Mouse (Mus musculus): ENCODE measurements around the gene Mogs. TPM values are rescaled to one million over a fixed set of nuclear protein-coding genes. Genes with fewer than 3 reads are reported as not detected.

The Mogs gene
- polyA plus RNA-seq, 1 experiment, result 33.2 TPM

DNA sequence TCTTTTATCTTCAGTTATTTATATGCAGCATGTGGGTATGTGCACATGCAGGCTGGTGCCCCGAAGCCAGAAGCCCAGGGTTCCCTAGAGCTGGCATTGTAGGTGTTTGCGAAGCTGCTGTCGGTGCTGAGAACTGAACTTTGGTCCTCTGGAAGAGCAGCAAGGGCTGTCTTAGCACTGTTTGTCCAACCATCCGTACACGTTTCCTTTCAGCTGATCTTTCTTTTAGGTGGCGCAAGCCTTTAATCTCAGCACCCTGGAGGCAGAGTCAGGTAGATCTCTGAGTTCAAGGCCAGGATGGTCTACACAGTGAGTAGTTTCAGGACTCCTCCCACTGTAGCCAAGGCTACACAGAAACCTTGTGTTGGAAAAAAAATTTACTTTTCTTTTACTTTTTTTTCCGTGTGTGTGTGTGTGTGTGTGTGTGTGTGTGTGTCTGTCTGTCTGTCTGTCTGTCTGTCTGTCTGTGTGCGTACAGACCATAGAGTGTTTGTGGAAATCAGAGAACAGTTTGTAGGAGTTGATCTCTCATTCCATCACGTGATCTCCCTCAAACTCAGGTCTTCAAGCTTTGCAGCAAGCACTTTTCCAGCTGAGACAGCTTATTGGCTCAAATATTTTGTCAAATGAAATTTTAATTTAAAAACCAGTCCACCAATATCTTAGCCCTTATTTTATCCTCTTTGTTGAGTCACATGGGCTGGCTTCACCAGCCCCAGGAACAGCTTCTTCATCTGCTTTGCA is 17.1 kb downstream of the Mogs start:
- H3K4me3 ChIP-seq, result no peak overlapping the region
- TF ChIP-seq TCF12 (IDR thresholded peaks at IDR 0.05; ENCODE audit: insufficient read depth, poor library complexity, severe bottlenecking) (no peak), POLR2AphosphoS2 (IDR thresholded peaks at IDR 0.05; ENCODE audit: insufficient read length, low read depth) (peak; percentile 42), MYOG (IDR thresholded peaks at IDR 0.05; ENCODE audit: control insufficient read depth in 1 of 3, insufficient read depth in 1 of 3, insufficient read length in 2 of 3, low read depth in 2 of 3) (no peak), USF1 (IDR thresholded peaks at IDR 0.05; ENCODE audit: low read depth) (peak; percentile 60), REST (IDR thresholded peaks at IDR 0.05; ENCODE audit: insufficient read depth, insufficient read length) (no peak), POLR2A (IDR thresholded peaks at IDR 0.05; ENCODE audit: insufficient read length, low read depth) (no peak), TCF3 (IDR thresholded peaks at IDR 0.05; ENCODE audit: insufficient read length, low read depth) (no peak)
- H3K27me3 ChIP-seq (ENCODE audit: control insufficient read depth, insufficient read depth, insufficient read length), result no peaks in the 10 kb centered on the region
- H3ac ChIP-seq (ENCODE audit: control insufficient read depth, insufficient read length), result no peak overlapping the region
- no peak overlapping the region for H3K4me2 ChIP-seq (ENCODE audit: low read depth)
- H3K36me3 ChIP-seq (ENCODE audit: control insufficient read depth, insufficient read depth), result no peaks in the 10 kb centered on the region
- peaks cover 8% of the 10 kb centered on the region for H3K79me2 ChIP-seq (ENCODE audit: control insufficient read depth, insufficient read depth)

DNA sequence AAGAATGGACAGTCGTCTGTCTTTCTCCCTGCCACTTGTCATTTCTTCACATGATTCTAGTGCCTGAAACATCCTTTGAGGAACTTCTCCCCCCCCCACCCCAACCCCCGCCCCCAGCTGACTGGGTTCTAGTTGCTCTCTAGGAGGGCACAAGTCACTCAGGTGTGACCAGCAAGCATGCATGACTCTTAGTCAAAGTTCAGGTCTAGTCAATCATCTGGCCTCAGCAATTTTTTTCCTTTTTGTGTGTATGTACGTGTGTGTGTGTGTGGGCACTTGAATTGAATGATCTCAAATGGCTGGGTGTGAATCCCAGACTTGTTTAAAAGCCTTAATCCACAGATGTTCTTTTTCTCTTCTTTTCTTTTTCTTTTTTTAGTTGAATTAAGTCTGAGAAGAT is 18.9 kb downstream of the Mogs start:
- no peak for TF ChIP-seq MYOD1 (IDR thresholded peaks at IDR 0.05; ENCODE audit: control insufficient read depth in 1 of 3, insufficient read length in 2 of 3, low read depth in 2 of 3)
- TF ChIP-seq USF1 (IDR thresholded peaks at IDR 0.05; ENCODE audit: low read depth), result no peak
- no peak for TF ChIP-seq CEBPB (IDR thresholded peaks at IDR 0.05; ENCODE audit: insufficient read depth, poor library complexity, severe bottlenecking)
- no peak for TF ChIP-seq SRF (IDR thresholded peaks at IDR 0.05; ENCODE audit: control insufficient read depth, insufficient read length, low read depth)
- TF ChIP-seq POLR2A (IDR thresholded peaks at IDR 0.05; ENCODE audit: insufficient read length, low read depth), result no peak
- no peak for TF ChIP-seq TCF3 (IDR thresholded peaks at IDR 0.05; ENCODE audit: insufficient read length, low read depth)
- no peak for TF ChIP-seq MYOG (IDR thresholded peaks at IDR 0.05; ENCODE audit: control insufficient read depth in 1 of 3, insufficient read depth in 1 of 3, insufficient read length in 2 of 3, low read depth in 2 of 3)
- no peak for TF ChIP-seq REST (IDR thresholded peaks at IDR 0.05; ENCODE audit: insufficient read depth, insufficient read length)
- no peak for TF ChIP-seq MAX (IDR thresholded peaks at IDR 0.05; ENCODE audit: low read depth)
- no peak for TF ChIP-seq E2F4 (IDR thresholded peaks at IDR 0.05; ENCODE audit: insufficient read depth)
- Histone ChIP-seq H3K36me3 (ENCODE audit: control insufficient read depth, insufficient read depth) (no peaks in the 10 kb centered on the region), H3K4me2 (ENCODE audit: low read depth) (no peak overlapping the region), H3K4me3 (no peak overlapping the region), H3ac (ENCODE audit: control insufficient read depth, insufficient read length) (no peak overlapping the region), H3K79me2 (ENCODE audit: control insufficient read depth, insufficient read depth) (peaks cover 19% of the 10 kb centered on the region), H3K27me3 (ENCODE audit: control insufficient read depth, insufficient read depth, insufficient read length) (no peaks in the 10 kb centered on the region)

DNA sequence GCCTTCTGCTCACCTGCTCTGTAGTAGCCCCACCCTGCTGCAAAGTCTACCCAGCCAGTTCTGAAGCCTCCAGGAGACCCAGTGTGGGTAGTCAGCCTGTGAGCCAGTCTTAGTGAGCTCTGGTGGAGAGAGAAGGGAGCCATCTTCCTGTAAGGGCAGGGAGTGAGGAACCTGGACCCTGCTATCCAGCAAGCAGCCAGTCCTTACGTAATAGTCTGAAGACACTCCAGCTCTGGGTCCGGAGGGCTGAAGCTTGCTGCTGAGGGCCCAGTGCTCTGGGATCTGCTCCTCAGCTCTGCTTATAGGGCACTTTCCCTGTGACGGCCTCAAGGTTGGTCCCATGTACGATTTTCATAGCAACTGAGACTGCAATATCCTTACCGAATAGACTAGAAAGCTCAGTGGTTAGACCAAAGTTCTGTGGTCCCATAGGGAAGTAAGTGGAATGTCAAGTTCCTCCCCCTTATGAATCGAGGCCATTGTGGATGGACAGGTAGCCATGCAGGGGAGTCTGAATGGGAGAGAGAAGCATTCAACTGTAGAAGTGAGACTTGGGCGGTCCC is 19.7 kb downstream of the Mogs start, which contains the start of gene Rtkn:
Rtkn (plus strand) TSS at position 513 of the 563 bp plus-strand sequence.
- Histone ChIP-seq H3K4me2 (ENCODE audit: low read depth) (peak within 1 kb of the TSS; percentile 84), H3K36me3 (ENCODE audit: control insufficient read depth, insufficient read depth) (no peaks in the 10 kb centered on the region), H3ac (ENCODE audit: control insufficient read depth, insufficient read length) (peak within 1 kb of the TSS; percentile 52), H3K27me3 (ENCODE audit: control insufficient read depth, insufficient read depth, insufficient read length) (no peaks in the 10 kb centered on the region), H3K79me2 (ENCODE audit: control insufficient read depth, insufficient read depth) (peaks cover 27% of the 10 kb centered on the region), H3K4me3 (peak within 1 kb of the TSS; percentile 88)
- TF ChIP-seq SRF (IDR thresholded peaks at IDR 0.05; ENCODE audit: control insufficient read depth, insufficient read length, low read depth) (no peak), USF1 (IDR thresholded peaks at IDR 0.05; ENCODE audit: low read depth) (no peak), MAX (IDR thresholded peaks at IDR 0.05; ENCODE audit: low read depth) (no peak), TCF3 (IDR thresholded peaks at IDR 0.05; ENCODE audit: insufficient read length, low read depth) (no peak), POLR2A (IDR thresholded peaks at IDR 0.05; ENCODE audit: insufficient read length, low read depth) (no peak), TCF12 (IDR thresholded peaks at IDR 0.05; ENCODE audit: insufficient read depth, poor library complexity, severe bottlenecking) (no peak), REST (IDR thresholded peaks at IDR 0.05; ENCODE audit: insufficient read depth, insufficient read length) (no peak), CEBPB (IDR thresholded peaks at IDR 0.05; ENCODE audit: insufficient read depth, poor library complexity, severe bottlenecking) (no peak), POLR2AphosphoS2 (IDR thresholded peaks at IDR 0.05; ENCODE audit: insufficient read length, low read depth) (no peak), MYOG (IDR thresholded peaks at IDR 0.05; ENCODE audit: control insufficient read depth in 1 of 3, insufficient read depth in 1 of 3, insufficient read length in 2 of 3, low read depth in 2 of 3) (no peak), MYOD1 (IDR thresholded peaks at IDR 0.05; ENCODE audit: control insufficient read depth in 1 of 3, insufficient read length in 2 of 3, low read depth in 2 of 3) (no peak), E2F4 (IDR thresholded peaks at IDR 0.05; ENCODE audit: insufficient read depth) (no peak)

- H3K4me2 ChIP-seq (ENCODE audit: low read depth), result peak overlapping the region; percentile 84
- TF ChIP-seq REST (IDR thresholded peaks at IDR 0.05; ENCODE audit: insufficient read depth, insufficient read length) (no peak), MYOD1 (IDR thresholded peaks at IDR 0.05; ENCODE audit: control insufficient read depth in 1 of 3, insufficient read length in 2 of 3, low read depth in 2 of 3) (peak in 1 of 3 experiments; percentile 62), POLR2A (IDR thresholded peaks at IDR 0.05; ENCODE audit: insufficient read length, low read depth) (peak; percentile 70), POLR2AphosphoS2 (IDR thresholded peaks at IDR 0.05; ENCODE audit: insufficient read length, low read depth) (peak; percentile 74), MYOG (IDR thresholded peaks at IDR 0.05; ENCODE audit: control insufficient read depth in 1 of 3, insufficient read depth in 1 of 3, insufficient read length in 2 of 3, low read depth in 2 of 3) (peak in 1 of 3 experiments; percentile 57)
- H3K79me2 ChIP-seq (ENCODE audit: control insufficient read depth, insufficient read depth), result peaks cover 33% of the 10 kb centered on the region
- H3K4me3 ChIP-seq, result peak overlapping the region; percentile 88
- peak overlapping the region; percentile 52 for H3ac ChIP-seq (ENCODE audit: control insufficient read depth, insufficient read length)
- H3K36me3 ChIP-seq (ENCODE audit: control insufficient read depth, insufficient read depth), result no peaks in the 10 kb centered on the region
- H3K27me3 ChIP-seq (ENCODE audit: control insufficient read depth, insufficient read depth, insufficient read length), result no peaks in the 10 kb centered on the region
Measured at GRCm38 (mm10) chr6:83135571-83136161, 20.4 kb downstream of the Mogs start.
